Mouse (Mus musculus): Measurements from ENCODE around the gene Ubxn7.

Ubxn7 gene

DNA sequence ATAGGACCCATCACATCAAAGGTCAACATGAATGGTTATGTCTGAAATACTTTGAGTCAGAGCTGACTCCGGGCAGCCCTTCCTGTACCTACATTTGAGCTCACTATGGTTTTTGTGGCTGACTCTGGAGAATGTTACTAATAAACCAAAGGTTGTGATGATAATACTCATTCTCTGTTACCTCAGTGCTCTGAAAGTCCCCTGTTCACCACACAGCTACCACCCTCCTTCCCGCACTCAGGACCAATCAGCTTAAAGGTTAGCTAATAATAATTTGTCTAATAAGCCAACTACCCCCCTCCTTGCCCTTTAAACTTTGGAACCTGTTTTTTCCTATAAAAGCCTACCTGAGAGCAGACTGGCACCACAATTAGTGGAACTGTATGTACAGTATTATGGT is 47.5 kb downstream of the Ubxn7 start:
- in situ Hi-C loops (cut with MboI; ENCODE audit: low sequenced_read_pairs) = no loop called here

DNA sequence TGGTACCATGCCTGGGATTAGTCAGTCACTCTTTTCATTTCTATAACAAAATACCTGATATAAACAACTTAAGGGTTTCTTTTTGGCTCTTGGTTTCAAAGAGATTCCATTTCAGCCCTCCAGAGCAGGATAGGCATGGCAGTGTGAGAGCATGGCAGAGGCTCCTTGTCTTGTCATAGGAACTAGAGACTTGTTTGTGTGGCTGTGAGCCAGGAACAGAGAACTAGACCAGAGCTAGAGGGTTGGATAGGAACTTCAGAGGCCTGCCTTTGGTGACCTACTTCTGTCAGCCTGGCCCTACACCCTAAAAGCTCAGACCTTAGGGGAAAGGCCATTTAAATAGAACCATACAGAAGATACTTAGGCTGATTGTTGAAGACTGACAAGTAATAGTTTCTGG is 50.8 kb downstream of the Ubxn7 start:
- in situ Hi-C loops (cut with MboI; ENCODE audit: low sequenced_read_pairs) = no loop called here

DNA sequence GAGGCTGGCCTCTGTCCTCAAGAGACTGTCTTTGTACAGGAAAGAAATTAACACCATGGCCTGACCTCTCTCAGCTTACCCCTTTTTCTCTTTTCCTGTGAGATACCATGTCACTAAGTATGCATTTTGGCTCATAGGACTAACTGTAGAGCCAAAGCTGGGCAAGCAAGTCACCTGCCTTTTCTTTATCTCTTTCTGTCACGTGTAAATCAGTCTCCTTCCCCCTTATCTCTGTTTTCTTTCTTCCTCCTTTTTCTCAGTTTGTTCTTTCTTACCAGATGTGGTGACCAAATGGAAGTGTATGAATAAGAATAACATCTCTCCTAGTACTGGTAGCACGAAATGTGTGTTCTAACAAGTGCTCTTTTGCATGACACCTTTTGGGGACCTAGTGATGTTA is 52.8 kb downstream of the Ubxn7 start:
- in situ Hi-C loops (cut with MboI; ENCODE audit: low sequenced_read_pairs) = no loop called here

DNA sequence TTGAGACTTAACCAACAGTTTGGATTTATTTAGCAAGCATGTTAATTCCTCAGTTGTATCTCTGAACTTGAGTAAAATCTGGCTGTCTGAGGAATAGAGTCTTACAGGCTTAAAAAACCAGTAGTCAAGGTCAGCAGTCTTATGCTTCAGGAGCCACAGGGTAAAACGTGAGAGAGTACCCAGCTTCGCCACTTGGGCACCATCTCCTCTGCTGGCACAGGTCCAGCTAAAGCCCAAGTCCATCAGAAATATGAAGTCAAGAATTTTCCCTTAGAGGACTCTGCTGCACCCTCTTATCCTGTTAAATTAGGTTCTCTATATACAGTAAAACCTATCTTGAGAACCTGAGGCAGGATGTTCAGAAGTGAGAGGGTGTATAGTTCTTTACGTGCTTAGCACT is 54.8 kb downstream of the Ubxn7 start:
- in situ Hi-C loops (cut with MboI; ENCODE audit: low sequenced_read_pairs) = no loop called here

DNA sequence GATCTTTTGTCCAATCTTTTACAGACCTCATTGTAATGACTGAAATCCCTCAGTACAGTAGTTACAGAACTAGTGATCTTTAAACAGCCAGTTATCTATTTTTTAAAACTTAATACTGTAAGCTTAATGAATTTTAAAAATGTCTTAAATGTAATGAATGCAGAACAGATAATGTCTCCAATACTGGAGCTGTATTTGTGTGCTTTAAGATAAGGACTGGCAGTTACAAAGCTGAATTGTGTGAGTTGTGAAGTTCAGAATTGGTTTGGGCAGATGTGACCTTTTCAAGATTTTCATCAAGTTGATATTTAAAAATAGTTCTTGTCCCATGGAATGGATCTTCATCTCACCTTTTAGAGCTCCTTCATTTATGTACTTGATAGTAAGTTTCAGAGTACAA is 57.0 kb downstream of the Ubxn7 start:
- in situ Hi-C loops (cut with MboI; ENCODE audit: low sequenced_read_pairs) = no loop called here

DNA sequence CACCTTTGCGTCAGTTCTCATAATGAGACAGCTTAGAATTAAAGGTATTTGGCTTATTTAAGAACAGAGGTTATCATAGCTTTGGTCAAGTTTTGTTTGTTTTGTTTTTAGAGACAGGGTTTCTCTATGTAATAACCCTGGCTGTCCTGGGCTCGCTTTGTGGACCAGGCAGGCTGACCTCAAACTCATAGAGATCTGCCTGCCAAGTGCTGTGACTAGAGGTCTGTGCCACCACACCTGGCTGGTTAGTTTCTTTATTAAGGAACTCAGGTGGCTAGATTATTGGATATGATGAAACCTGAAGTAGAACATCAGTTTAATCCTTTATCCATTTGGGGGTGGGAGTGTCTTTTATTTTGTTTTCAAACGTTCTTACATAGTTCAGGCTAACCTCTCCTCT is 57.8 kb downstream of the Ubxn7 start:
- in situ Hi-C loops (cut with MboI; ENCODE audit: low sequenced_read_pairs) = no loop called here

DNA sequence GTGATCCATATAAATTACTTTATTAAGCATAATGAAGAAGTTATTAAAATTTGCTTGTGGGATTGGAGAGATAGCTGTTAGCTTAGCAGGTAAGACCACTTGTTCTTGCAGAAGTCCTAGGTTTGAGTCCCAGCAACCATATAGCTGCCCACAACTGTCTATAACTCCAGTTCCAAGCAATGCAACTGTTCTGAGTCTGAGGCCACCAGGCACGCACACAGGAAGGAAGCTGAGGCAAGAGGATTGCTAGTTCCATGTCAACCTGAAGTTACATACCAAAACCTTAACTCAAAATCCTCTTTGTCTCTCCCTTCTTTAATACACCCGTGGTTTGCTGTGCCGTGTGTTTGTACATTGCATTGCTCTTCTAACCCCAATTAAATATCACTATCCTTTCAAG is 58.8 kb downstream of the Ubxn7 start:
- in situ Hi-C loops (cut with MboI; ENCODE audit: low sequenced_read_pairs) = no loop called here

DNA sequence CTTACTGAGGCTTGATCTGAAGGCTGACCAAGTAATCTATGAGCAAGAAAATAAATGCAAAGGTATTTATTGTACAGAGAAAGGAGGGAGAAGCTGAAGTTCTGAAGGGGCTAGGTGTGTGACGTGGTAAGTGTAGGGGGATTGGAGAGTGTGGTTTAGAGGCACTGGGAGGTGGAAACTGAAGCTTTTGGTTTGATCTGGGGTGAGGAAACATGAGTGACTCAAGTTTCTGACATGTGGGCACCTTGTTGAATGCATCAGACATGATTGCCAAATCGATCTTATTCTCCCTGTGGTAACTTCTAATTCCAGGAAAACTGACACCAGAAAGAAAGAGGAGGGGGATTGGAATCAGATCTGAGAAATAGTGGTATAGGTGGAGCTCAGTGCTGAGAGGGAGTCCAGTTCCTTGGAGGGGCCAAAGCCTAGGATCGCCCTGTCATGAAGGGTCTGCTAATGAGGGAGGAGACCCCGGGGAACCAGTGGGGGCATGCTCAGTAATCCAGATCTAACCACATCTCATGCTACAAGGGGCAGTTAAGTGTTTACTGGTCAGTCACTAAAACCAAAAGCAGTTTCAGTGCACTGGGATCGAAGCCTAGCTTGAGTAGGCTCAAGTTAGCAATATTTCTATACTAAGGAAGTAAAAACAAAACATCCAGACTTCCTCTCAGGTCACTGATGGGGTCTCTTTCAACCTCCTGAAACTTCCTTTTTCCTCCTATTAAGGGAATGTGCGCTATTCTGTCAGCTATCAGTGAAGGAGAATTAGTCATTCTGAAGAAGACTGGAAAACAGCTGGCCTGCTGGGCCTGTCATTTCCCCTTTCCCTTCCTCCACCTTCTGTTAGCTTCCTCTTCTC is 63.9 kb downstream of the Ubxn7 start:
- in situ Hi-C loops (cut with MboI; ENCODE audit: low sequenced_read_pairs) = no loop called here

DNA sequence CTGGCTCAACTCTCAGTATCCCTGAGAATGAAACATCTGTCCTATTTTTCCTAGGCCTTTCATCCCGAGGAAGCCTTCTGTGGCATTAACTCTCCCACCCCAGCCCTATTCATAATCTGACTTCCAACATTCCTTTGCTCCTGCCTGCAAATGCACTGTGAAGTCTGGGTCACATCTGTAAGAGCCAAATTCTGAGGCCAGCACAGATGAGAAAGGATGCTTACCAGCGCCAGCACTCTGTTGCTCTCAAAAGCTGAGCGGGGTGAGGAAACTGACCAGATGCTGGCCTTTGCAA is 64.4 kb downstream of the Ubxn7 start:
- in situ Hi-C loops (cut with MboI; ENCODE audit: low sequenced_read_pairs) = no loop called here

DNA sequence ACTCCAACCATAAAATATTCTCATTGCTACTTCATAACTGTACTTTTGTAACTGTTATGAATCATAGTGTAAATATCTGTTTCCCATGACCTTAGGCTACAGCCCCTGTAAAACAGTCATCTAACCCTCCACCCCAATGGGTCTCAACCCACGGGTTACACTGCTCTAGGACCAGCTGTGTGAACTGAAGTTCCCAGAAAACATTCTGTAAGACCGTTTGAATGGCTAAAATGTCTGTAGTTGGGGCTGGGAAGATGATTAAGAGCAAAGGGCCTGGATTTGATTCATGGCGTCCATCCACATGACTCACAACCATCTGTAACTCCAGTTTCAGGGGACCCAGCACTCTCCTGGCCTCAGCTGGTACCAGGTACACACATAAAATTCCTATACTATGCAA is 66.1 kb downstream of the Ubxn7 start:
- in situ Hi-C loops (cut with MboI; ENCODE audit: low sequenced_read_pairs) = no loop called here

DNA sequence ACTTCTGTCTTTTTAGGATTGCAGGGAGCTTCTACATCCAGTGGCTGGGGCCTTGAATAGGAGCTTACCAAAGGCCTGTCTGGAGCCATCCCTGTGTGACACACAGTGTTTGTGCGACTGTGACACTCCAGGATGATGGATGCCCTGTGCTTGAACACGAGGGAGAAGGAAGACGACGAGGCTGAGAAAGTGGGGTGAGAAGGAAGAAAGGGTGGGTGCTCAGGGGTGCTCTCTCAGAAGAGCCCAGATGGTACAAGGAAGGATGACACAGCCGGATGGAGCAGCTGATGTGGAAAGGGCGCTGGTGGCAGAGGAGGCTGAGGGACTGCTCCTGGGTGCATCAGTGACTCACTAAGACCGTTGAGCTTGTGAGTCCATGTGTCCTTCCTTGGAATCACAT is 68.2 kb downstream of the Ubxn7 start, which contains the start of gene Tm4sf19:
Gene Tm4sf19 (plus strand): TSS at position 240 of the 400 bp plus-strand sequence.
- in situ Hi-C loops (cut with MboI; ENCODE audit: low sequenced_read_pairs) = no loop called here

DNA sequence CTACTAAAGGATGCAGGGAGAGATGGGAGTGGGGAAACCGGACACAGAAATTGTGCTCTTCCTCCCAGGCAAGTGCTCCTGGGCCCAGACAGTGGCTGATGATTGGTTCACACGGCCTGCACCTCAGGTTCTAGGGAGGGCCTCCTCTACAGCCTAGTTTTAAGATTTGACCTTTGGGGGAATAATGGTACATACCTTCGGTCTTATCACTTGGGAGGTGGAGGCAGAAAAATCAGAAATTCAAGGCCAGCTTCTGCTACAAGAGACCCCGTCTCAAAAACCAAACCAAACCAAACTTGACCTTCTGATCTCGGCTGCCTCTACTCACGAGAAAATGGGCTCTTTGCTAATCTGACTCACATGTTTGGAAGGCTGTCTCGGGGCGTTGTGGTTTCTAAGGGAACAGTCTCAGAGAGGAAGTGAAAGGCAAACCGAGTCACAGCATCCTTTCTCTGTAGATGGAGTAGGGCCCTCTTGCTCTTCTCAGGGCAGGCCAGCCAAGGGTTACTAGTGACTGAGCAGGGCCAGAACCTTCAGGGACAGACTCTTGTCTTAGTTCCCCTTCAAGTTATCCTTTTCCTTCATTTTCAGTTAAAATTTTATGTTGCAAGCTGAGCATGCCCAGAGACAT is 69.4 kb downstream of the Ubxn7 start:
- in situ Hi-C loops (cut with MboI; ENCODE audit: low sequenced_read_pairs) = no loop called here

DNA sequence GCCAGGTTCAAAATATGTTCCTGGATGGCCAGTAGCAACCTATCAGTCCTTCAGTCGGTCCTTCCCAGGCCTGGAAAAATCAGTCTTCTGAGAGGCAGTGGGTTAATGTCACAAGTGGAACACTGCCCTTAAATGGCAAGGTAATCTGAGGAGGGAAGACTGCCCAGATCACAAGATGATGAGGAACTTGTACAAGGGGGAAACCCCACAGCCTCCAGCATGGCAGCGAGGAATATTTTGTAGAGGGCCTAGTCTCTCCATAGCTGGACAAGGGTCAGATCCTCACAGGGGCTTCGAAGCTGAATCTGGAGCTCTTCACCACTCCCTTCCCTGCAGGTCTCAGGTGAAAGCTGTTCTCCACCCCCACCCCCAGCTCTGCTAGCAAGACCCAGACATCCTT is 70.8 kb downstream of the Ubxn7 start:
- in situ Hi-C loops (cut with MboI; ENCODE audit: low sequenced_read_pairs) = no loop called here

DNA sequence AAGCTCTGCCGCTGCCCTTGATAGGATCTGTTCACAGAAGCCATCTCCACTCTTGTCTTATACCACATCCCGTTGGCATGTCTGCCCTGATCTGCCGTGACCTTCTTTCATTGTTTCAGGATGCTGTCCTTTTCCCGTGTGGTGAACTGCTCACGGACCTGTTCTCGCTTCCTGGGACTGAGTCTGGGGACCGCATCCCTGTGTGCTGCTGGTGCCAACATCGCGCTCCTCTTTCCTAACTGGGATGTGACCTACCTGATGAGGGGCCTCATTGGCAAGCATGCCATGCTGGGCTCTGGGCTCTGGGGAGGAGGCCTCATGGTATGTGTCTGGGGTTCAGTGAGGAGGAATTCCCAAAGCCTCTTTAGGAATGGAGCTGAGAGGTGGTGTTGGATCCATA is 73.7 kb downstream of the Ubxn7 start:
- in situ Hi-C loops (cut with MboI; ENCODE audit: low sequenced_read_pairs) = no loop called here

DNA sequence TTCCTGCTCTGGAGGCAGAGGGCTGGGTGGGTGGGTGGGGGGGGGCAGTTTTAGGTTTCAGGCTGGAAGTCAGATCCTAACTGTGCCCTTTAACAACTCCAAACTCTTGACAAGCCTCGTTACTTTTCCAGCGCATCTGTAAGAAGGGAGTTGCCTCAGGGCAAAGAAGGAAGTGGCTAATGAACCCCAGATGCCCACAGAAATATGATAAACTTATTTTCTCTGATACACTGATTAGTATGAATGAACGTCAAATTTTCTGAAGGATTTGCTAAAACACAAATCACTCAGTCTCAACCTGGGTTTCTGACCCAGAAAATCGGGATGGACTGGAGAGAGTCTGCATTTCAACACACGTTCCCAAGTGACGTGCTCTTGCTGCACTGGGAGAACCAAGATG is 74.6 kb downstream of the Ubxn7 start:
- in situ Hi-C loops (cut with MboI; ENCODE audit: low sequenced_read_pairs) = no loop called here

DNA sequence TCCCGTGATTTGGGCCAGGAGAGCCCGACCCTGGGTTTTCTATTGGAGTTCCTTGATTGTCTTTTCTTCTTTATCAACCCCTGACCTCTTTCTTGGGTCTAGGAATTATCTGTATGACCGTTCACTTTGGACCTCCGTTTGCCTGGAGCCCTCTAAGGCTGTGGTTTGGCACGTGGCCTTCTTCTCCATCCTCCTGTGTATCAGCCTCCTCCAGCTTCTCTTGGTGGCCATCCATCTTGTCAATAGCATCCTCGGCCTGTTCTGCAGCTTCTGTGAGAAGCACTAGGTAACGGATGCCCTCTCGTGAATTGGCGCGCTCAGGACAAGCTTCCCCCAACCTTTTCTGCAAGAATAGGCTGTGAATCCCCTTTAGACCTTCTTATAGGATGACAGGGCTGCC is 75.7 kb downstream of the Ubxn7 start:
- in situ Hi-C loops (cut with MboI; ENCODE audit: low sequenced_read_pairs) = no loop called here

DNA sequence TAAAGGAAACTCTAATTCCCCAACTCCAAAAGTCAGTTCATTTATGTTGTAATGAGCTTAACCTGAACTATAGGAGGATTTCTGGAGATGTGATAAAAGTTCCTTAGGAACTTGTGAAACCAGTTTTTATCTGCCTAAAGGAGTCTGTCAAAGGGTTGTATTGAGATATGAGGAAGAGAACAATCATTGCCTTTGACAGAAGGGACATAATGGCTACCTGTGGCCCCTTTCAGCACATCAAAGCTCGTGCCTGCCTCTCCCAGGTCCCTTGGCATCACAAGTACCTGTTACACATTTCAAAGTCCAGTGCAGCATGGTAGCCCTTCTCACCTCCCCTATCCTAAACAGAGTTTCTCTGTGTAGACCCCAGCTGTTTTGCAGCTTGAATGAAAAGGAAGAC is 85.4 kb downstream of the Ubxn7 start:
- in situ Hi-C loops (cut with MboI; ENCODE audit: low sequenced_read_pairs) = no loop called here

DNA sequence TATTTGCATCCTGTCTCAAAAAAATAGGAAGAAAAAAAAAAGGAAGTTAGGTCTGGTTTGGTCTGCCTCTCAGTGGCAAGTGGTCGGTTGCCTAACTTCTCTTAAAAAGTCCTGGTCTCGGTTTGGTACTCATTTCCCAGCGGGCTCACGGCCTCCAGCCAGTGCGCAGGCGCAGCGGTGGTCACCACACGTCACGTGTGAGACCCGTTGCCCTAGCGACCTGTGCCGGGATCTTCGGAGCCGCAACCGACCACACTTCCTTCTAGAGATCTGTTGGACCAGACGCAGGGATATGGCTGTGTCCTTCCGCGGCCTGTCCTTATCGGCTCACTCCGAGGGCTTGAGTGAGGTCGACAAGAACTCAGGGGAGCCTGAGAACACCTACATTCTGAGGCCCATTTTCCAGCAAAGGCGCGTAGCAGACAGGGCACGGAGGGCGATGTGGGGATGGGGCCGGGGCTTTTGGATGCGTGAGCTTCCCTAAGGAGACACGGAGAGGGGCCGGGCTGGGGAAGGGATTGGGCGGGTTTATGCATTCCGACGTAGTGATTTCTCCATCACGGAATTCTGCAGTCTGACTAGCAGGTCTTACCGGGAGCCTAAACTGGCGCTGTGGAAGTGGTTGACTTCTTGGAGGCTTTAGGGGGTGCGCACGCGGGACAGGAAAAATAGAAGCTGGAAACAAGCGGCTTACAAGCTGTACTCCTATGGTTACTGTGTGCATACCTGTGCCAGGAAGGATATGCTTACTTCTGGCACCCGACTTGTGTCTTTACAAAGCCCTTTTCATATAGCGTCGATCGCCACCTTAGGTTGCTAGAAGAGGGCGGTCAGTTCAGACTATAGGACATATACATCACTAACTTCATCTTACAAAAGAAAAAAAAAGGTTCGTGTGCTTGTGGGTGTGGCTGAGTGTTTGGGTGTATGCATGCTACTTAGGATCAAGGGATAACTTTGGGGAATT is 87.7 kb downstream of the Ubxn7 start, which contains the start of gene Tctex1d2:
Gene Tctex1d2 (plus strand): TSS at position 186 of the 967 bp plus-strand sequence.
- in situ Hi-C loops (cut with MboI; ENCODE audit: low sequenced_read_pairs) = no loop called here

DNA sequence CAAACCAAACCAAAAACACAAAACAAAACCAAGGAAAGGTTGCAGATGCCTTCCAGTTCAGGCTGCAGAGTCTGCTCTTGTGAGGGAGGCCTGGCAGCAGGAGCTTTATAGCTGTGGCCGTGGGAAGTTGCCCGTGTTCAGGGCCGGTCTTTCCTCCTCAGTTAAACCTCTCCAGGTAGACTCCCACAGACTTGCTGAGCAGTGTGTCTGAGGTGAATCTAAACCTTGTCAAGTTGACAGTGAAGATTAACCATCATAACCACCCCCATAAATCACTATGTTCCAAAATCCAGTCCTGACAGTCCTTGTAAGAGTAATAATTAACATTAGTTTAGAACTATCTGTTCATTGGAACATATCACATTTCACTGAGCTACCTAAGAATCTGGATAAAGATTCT is 95.4 kb downstream of the Ubxn7 start:
- in situ Hi-C loops (cut with MboI; ENCODE audit: low sequenced_read_pairs) = no loop called here

DNA sequence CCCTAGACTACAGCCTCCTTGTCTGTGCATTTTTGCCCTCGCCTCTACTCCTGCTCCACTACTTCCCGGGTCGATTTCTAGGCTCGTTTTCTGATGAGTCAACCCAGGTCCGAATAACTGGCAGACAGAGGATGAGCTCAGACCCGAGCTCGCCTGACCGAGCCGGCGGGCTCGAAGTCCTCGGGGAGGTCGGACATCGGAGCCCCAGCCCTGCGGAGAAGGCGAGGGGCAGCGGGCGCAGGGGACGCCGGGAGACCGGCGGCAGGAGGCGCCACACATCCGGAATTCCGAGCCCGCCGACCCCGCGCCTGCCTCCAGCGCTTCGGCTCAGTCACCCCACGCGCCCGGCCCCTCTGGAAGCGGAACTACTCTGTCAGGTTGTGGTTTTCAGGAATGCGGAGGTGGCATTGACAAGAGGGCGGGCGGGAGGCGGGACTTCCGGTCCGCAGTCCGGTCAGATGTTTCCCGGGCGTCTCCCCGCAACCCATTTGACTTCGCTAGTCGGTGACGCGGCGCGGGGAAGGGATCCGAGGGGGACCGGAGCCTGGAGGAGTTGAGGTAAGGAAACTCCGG is 98.5 kb downstream of the Ubxn7 start, which contains the start of gene Pcyt1a:
Gene Pcyt1a (plus strand): TSS at position 448 of the 573 bp plus-strand sequence.
- in situ Hi-C loops (cut with MboI; ENCODE audit: low sequenced_read_pairs) = no loop called here

DNA sequence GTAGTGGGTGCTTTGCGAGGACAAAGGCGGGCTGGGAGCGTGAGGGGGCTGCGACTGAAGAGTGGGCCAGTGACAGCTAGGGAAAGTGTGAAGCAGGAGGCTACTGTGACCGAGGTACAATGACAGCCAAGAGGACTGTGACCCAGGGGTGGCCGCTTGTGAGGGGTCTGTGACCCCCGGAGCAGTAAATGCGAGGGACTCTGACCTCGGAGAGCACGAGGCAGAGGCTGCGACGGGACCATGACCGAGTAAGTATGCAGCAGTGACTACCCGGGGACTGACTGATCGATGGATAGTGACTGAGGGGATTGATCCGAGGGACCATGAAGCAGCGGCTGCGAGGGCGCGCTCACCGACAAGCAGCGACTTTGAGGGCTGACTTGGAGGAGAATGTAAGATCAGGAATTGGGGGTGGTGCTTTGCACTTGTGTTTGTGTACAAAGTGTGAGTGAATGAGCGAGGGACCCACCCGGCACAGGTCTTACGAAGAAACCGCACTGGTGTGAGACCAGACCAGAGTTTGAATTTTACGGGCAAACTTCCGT is 99.1 kb downstream of the Ubxn7 start:
- in situ Hi-C loops (cut with MboI; ENCODE audit: low sequenced_read_pairs) = no loop called here

All from CH12F3 (cell line).